Mouse (Mus musculus) spleen, adult 2 months (tissue): Measurements from ENCODE around the gene Cap1.

Experiments
- CTCF ChIP-seq: fragments of 200-500 bp; IDR thresholded peaks from 2 replicates; pipeline ENCODE4 v1.5.1; 2011; ENCODE audit warnings: mild to moderate bottlenecking, inconsistent platforms; ENCODE audit not compliant: insufficient read depth, insufficient read length, insufficient replicate concordance; ENCODE audit errors: extremely low read depth
- POLR2A ChIP-seq: fragments of 200-500 bp; IDR thresholded peaks from 2 replicates; pipeline ENCODE4 v1.6.1; 2011; ENCODE audit warnings: low read depth, low read length, inconsistent platforms

- no peak for TF ChIP-seq CTCF
- no peak for TF ChIP-seq POLR2A
These were observed 37.8 kb upstream of the Cap1 start for GRCm38 (mm10) chr4:122923392-122924344.
